Mouse (Mus musculus) C3H10T1/2 (cell line): Measurements from ENCODE around the gene Gm14525. TPM values are rescaled to one million over a fixed set of nuclear protein-coding genes. Genes with fewer than 3 reads are reported as not detected.

Experiments used
- polyA plus RNA-seq, 2 experiments: library from polyadenylated mRNA; unstranded; fragments of >200 nt; fragmentation: generic; extraction: Trizol; gene quantifications; one replicate each; pipeline ENCODE4 v1.2.1; 2012; ENCODE audit warnings: missing spikeins in 2 of 2

Gm14525 gene
- not detected for polyA plus RNA-seq

GRCm38 (mm10) chrX:26702538-26702937 lies at the start of gene Gm14525:
Gene Gm14525 (minus strand): TSS chrX:26702638.

Other genes with a start within 250 kb of the Gm14525 start
- gene Slx, start 157.1 kb downstream of the Gm14525 start, polyA plus RNA-seq: not detected
- gene Gm6121, start 233.1 kb upstream of the Gm14525 start, polyA plus RNA-seq: not detected